Mouse (Mus musculus): ENCODE data around the gene Emc10. TPM values are rescaled to one million over a fixed set of nuclear protein-coding genes. Genes with fewer than 3 reads are reported as not detected.

The Emc10 gene
- polyA plus RNA-seq, 1 experiment from 2014 or later, result 149 TPM

- H3K4me2 ChIP-seq (replicated peaks), result peak overlapping the region; percentile 61
- peaks cover 28% of the 10 kb centered on the region for H3K4me1 ChIP-seq
Observed at GRCm38 (mm10) chr7:44466888-44467311, 29.4 kb downstream of the Emc10 start.

GRCm38 (mm10) chr7:44466006-44466887 is 30.1 kb downstream of the Emc10 start:
- no peak overlapping the region for H3K9ac ChIP-seq
- WGBS, result 71% methylated on average over 10 of the region's 10 CpGs
- no peak for ATAC-seq (ENCODE audit: insufficient number of reproducible peaks, low FRiP score, low TSS enrichment, low read depth)
- H3K4me2 ChIP-seq (replicated peaks), result no peak overlapping the region
- peaks cover 4% of the 10 kb centered on the region for H3K36me3 ChIP-seq
- H3K4me1 ChIP-seq, result peaks cover 25% of the 10 kb centered on the region
- H3K27ac ChIP-seq (replicated peaks), result no peak overlapping the region
- H3K9me3 ChIP-seq (replicated peaks), result no peaks in the 10 kb centered on the region
- H3K4me3 ChIP-seq (replicated peaks), result no peak overlapping the region
- H3K27me3 ChIP-seq, result peaks cover 34% of the 10 kb centered on the region

More at GRCm38 (mm10) chr7:44466888-44467311, 29.4 kb downstream of the Emc10 start:
- Histone ChIP-seq H3K9me3 (replicated peaks) (no peaks in the 10 kb centered on the region), H3K9ac (no peak overlapping the region), H3K27me3 (peaks cover 27% of the 10 kb centered on the region), H3K4me3 (replicated peaks) (peak overlapping the region; percentile 86; the same call in 1 of the 2 replicates), H3K27ac (replicated peaks) (no peak overlapping the region), H3K36me3 (peaks cover 4% of the 10 kb centered on the region; the same call in 1 of the 2 replicates)
- WGBS, result 84% methylated on average over 16 of the region's 16 CpGs
- no peak for ATAC-seq (ENCODE audit: insufficient number of reproducible peaks, low FRiP score, low TSS enrichment, low read depth)

- H3K9me3 ChIP-seq (replicated peaks), result no peaks in the 10 kb centered on the region
- H3K4me1 ChIP-seq, result peaks cover 25% of the 10 kb centered on the region
- H3K4me3 ChIP-seq (replicated peaks), result no peak within 1 kb of the TSS
- H3K4me2 ChIP-seq (replicated peaks), result no peak within 1 kb of the TSS
- WGBS, result 65% methylated on average over 2 of the region's 2 CpGs
- peaks cover 4% of the 10 kb centered on the region for H3K36me3 ChIP-seq
- ATAC-seq (ENCODE audit: insufficient number of reproducible peaks, low FRiP score, low TSS enrichment, low read depth), result no peak
- no peak within 1 kb of the TSS for H3K27ac ChIP-seq (replicated peaks)
- H3K27me3 ChIP-seq, result peaks cover 45% of the 10 kb centered on the region
- H3K9ac ChIP-seq, result no peak within 1 kb of the TSS
Observed at GRCm38 (mm10) chr7:44465111-44465510, 31.2 kb downstream of the Emc10 start, which contains the start of gene Aspdh. Gene Aspdh (plus strand): TSS chr7:44465391.

GRCm38 (mm10) chr7:44464511-44464910 is 31.8 kb downstream of the Emc10 start:
- no peak overlapping the region for H3K4me3 ChIP-seq (replicated peaks)
- H3K9ac ChIP-seq, result no peak overlapping the region
- H3K9me3 ChIP-seq (replicated peaks), result no peaks in the 10 kb centered on the region
- H3K4me1 ChIP-seq, result peaks cover 25% of the 10 kb centered on the region
- WGBS, result 26% methylated on average over 4 of the region's 4 CpGs
- no peak for ATAC-seq (ENCODE audit: insufficient number of reproducible peaks, low FRiP score, low TSS enrichment, low read depth)
- H3K36me3 ChIP-seq, result peaks cover 1% of the 10 kb centered on the region
- peaks cover 51% of the 10 kb centered on the region for H3K27me3 ChIP-seq
- no peak overlapping the region for H3K4me2 ChIP-seq (replicated peaks)
- H3K27ac ChIP-seq (replicated peaks), result no peak overlapping the region

GRCm38 (mm10) chr7:44463556-44464225 is 32.6 kb downstream of the Emc10 start:
- 85% methylated on average over 10 of the region's 10 CpGs for WGBS
- no peak for ATAC-seq (ENCODE audit: insufficient number of reproducible peaks, low FRiP score, low TSS enrichment, low read depth)
- H3K9ac ChIP-seq, result no peak overlapping the region
- peaks cover 54% of the 10 kb centered on the region for H3K27me3 ChIP-seq
- no peak overlapping the region for H3K27ac ChIP-seq (replicated peaks)
- H3K36me3 ChIP-seq, result no peaks in the 10 kb centered on the region; the same call in 1 of the 2 replicates
- no peak overlapping the region for H3K4me2 ChIP-seq (replicated peaks)
- H3K9me3 ChIP-seq (replicated peaks), result no peaks in the 10 kb centered on the region
- H3K4me1 ChIP-seq, result peaks cover 18% of the 10 kb centered on the region
- H3K4me3 ChIP-seq (replicated peaks), result no peak overlapping the region

GRCm38 (mm10) chr7:44463056-44463425 is 33.3 kb downstream of the Emc10 start:
- H3K9ac ChIP-seq, result no peak overlapping the region

GRCm38 (mm10) chr7:44462218-44463055 is 33.9 kb downstream of the Emc10 start:
- H3K4me2 ChIP-seq (replicated peaks), result peak overlapping the region; percentile 45
- no peak for ATAC-seq (ENCODE audit: insufficient number of reproducible peaks, low FRiP score, low TSS enrichment, low read depth)
- H3K4me1 ChIP-seq, result peaks cover 13% of the 10 kb centered on the region; the same call in 1 of the 2 replicates
- H3K27me3 ChIP-seq, result peaks cover 54% of the 10 kb centered on the region
- H3K9ac ChIP-seq, result no peak overlapping the region
- no peaks in the 10 kb centered on the region for H3K9me3 ChIP-seq (replicated peaks)
- WGBS, result 21% methylated on average over 77 of the region's 77 CpGs
- peak overlapping the region; percentile 25 for H3K4me3 ChIP-seq (replicated peaks)
- H3K36me3 ChIP-seq, result no peaks in the 10 kb centered on the region; the same call in 1 of the 2 replicates
- no peak overlapping the region for H3K27ac ChIP-seq (replicated peaks)

More at GRCm38 (mm10) chr7:44463056-44463425, 33.3 kb downstream of the Emc10 start:
- Histone ChIP-seq H3K9me3 (replicated peaks) (no peaks in the 10 kb centered on the region), H3K4me2 (replicated peaks) (peak overlapping the region; percentile 45), H3K4me1 (peaks cover 14% of the 10 kb centered on the region; the same call in 1 of the 2 replicates), H3K27me3 (peaks cover 54% of the 10 kb centered on the region), H3K36me3 (no peaks in the 10 kb centered on the region; the same call in 1 of the 2 replicates), H3K27ac (replicated peaks) (no peak overlapping the region), H3K4me3 (replicated peaks) (no peak overlapping the region)
- WGBS, result 28% methylated on average over 8 of the region's 8 CpGs
- ATAC-seq (ENCODE audit: insufficient number of reproducible peaks, low FRiP score, low TSS enrichment, low read depth), result no peak

- no peaks in the 10 kb centered on the region for H3K9me3 ChIP-seq (replicated peaks)
- no peak overlapping the region for H3K27ac ChIP-seq (replicated peaks)
- H3K9ac ChIP-seq, result no peak overlapping the region
- peak overlapping the region; percentile 25; the same call in 1 of the 2 replicates for H3K4me3 ChIP-seq (replicated peaks)
- WGBS, result 64% methylated on average over 57 of the region's 57 CpGs
- no peak overlapping the region for H3K4me2 ChIP-seq (replicated peaks)
- H3K4me1 ChIP-seq, result peaks cover 7% of the 10 kb centered on the region; the same call in 1 of the 2 replicates
- no peaks in the 10 kb centered on the region; the same call in 1 of the 2 replicates for H3K36me3 ChIP-seq
- H3K27me3 ChIP-seq, result peaks cover 54% of the 10 kb centered on the region
- no peak for ATAC-seq (ENCODE audit: insufficient number of reproducible peaks, low FRiP score, low TSS enrichment, low read depth)
Observed at GRCm38 (mm10) chr7:44461503-44462217, 34.7 kb downstream of the Emc10 start.

- Histone ChIP-seq H3K27ac (replicated peaks) (no peak overlapping the region), H3K4me1 (peaks cover 7% of the 10 kb centered on the region; the same call in 1 of the 2 replicates), H3K4me3 (replicated peaks) (no peak overlapping the region), H3K4me2 (replicated peaks) (no peak overlapping the region), H3K9me3 (replicated peaks) (no peaks in the 10 kb centered on the region), H3K36me3 (no peaks in the 10 kb centered on the region; the same call in 1 of the 2 replicates), H3K9ac (no peak overlapping the region), H3K27me3 (peaks cover 54% of the 10 kb centered on the region)
- ATAC-seq (ENCODE audit: insufficient number of reproducible peaks, low FRiP score, low TSS enrichment, low read depth), result no peak
- WGBS, result 77% methylated on average over 31 of the region's 31 CpGs
Observed at GRCm38 (mm10) chr7:44460767-44461502, 35.4 kb downstream of the Emc10 start.

Measured in embryonic facial prominence, embryonic 15.5 days (tissue).